Mouse (Mus musculus) kidney, adult 2 months (tissue): ENCODE measurements at regions not wholly inside any gene's neighbourhood (a gene's known extent, or its start where the extent isn't known, plus 50 kb on each side); places are given as distances from the start of the nearest gene placed in this dataset.

Experiments
- CTCF ChIP-seq: fragments of 200-500 bp; conservative IDR thresholded peaks from 2 replicates; pipeline ENCODE4 v1.5.1; 2011; ENCODE audit warnings: low read depth, mild to moderate bottlenecking, control low read depth, low read length, moderate library complexity, mixed read lengths; ENCODE audit not compliant: insufficient read depth, insufficient read length
- POLR2A ChIP-seq: fragments of 200-500 bp; IDR thresholded peaks from one replicate; pipeline ENCODE4 v1.6.1; 2011; ENCODE audit warnings: low read depth, low read length, control low read depth

- TF ChIP-seq POLR2A (no peak), CTCF (no peak)
Observed at GRCm38 (mm10) chr16:50747698-50748097, 156.7 kb upstream of the Ccdc54 start.
